Mouse (Mus musculus): ENCODE data around the gene Cenpp.

- TF ChIP-seq POLR2A (IDR thresholded peaks at IDR 0.05; ENCODE audit: control insufficient read depth, low read depth, low read length): no peak
- no peak for TF ChIP-seq CTCF (IDR thresholded peaks at IDR 0.05; ENCODE audit: control insufficient read depth, insufficient read depth, insufficient replicate concordance, low read depth, low read length)
Measured at GRCm38 (mm10) chr13:49646019-49646418, 6.6 kb downstream of the Cenpp start.
